Mouse (Mus musculus) adrenal gland, adult 18-20 months (tissue): Measurements from ENCODE around the gene Plscr2. TPM values are rescaled to one million over a fixed set of nuclear protein-coding genes. Genes with fewer than 3 reads are reported as not detected.

Experiments
- DNase-seq, 2 experiments: peaks; one replicate each; pipeline ENCODE4 v3.0.0; 2021 to 2022; ENCODE audit warnings: low spot score in 2 of 2
- long read RNA-seq, 2 experiments: library from polyadenylated mRNA; stranded (forward); transcript quantifications; one replicate each; pipeline ENCODE4 v2.0.0; 2021
- total RNA-seq, 2 experiments: library from RNA; stranded (reverse); gene quantifications; 1 replicate in 1 of 2; 2 replicates in 1 of 2; pipeline ENCODE4 v1.2.3; 2021

Plscr2 gene
- 10 to 100 TPM; 15.5 to 18.1 TPM for total RNA-seq
- long read RNA-seq, experiment 1, transcript Plscr2-205 (8 exons, 1,900 nt), result major isoform, 5 of 10 reads
- long read RNA-seq, experiment 1, transcript Plscr2-201 (8 exons, 1,874 nt), result major isoform, 5 of 10 reads
- long read RNA-seq, experiment 1, partial matches to known transcripts, result 0 of 10 reads
- long read RNA-seq, experiment 1, other reads (novel, unspliced or antisense), result 0 of 10 reads
- long read RNA-seq, experiment 2, transcript Plscr2-205 (8 exons, 1,900 nt), result major isoform, 18 of 31 reads
- long read RNA-seq, experiment 2, transcript Plscr2-201 (8 exons, 1,874 nt), result minor isoform, 12 of 31 reads
- long read RNA-seq, experiment 2, partial matches to known transcripts, result 1 of 31 reads
- long read RNA-seq, experiment 2, other reads (novel, unspliced or antisense), result 0 of 31 reads

- DNase-seq, result no peak
These were observed at the start of gene Plscr2 for GRCm38 (mm10) chr9:92275486-92276207. Gene Plscr2 (plus strand): TSS chr9:92275602.

DNA sequence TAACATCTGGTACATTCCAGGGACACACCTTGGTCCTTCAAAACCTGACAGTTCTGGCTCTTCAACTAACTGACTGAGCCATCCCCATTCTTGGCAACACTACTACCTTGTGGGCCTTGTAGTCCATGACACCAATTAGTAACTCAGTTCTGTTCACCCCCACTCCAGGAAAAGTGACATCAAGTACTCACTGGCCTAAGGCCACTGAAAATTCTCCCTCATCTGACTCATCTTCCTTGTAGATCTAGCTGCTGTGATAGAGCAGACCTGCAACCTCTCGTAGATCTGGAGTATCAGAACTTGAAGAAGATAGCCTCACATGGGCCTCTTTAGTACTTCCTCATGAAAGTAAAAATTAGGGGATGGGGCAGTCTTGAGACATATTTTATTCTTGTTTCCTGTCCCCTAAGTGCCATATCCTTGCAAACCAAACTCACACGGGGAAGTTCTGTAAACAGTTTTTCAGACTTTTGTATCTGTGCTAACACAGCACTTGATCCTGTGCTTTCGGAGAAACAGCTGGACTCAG lies 49.2 kb upstream of the Plscr2 start:
- no peak for DNase-seq

- DNase-seq, result no peak
These were observed 48.6 kb upstream of the Plscr2 start for GRCm38 (mm10) chr9:92226795-92227194.

- no peak for DNase-seq
These were observed 46.3 kb upstream of the Plscr2 start for GRCm38 (mm10) chr9:92228867-92229832.

DNA sequence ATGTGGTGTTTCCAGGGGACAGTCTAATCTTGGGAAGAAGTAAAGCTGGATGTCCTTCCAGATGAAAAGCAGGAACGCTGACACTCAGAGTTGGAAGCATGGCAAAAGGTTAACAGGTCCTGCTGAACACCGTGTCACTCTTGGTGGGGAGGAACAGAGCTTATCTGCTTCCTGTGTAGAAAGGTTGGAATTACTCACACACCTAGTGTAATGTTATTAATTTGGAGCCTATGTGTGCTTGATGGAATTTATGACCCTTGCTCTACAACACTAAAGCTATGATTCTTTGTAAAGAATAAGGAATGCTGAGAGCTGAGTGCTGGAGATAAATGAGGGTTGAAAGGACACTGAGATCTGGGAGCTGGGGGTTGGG lies 45.6 kb upstream of the Plscr2 start:
- DNase-seq, result no peak

- DNase-seq, result no peak
These were observed 40.4 kb upstream of the Plscr2 start for GRCm38 (mm10) chr9:92234901-92235458.

- DNase-seq, result no peak
These were observed 26.5 kb upstream of the Plscr2 start for GRCm38 (mm10) chr9:92248773-92249446.

GRCm38 (mm10) chr9:92249447-92249852 lies 26.0 kb upstream of the Plscr2 start, which contains the start of gene Plscr1:
Gene Plscr1 (plus strand): TSS chr9:92249750.
- DNase-seq, result no peak

- DNase-seq, result peak; percentile 67 to 68
These were observed 25.2 kb upstream of the Plscr2 start for GRCm38 (mm10) chr9:92249987-92250772.

DNA sequence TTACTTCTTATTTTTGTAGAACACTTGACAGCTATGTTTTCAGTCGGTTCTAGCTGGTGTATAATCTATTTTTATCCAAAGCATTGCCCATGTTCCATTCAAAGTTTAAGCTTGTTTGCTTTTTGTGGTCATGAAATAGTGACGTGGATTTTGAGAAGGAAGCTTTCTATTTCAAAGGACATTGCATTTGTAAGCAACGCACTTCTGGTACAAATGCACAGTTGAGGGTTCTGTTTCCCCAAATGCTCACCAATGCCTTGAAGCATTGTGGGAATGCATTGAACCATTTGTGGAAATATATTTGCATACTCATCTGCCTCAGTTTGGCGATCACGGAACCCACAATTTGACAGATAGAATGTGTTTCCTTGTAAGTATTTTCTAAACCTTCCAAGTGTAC lies 22.7 kb upstream of the Plscr2 start:
- no peak for DNase-seq

- DNase-seq, result no peak
These were observed 21.6 kb upstream of the Plscr2 start for GRCm38 (mm10) chr9:92253585-92254321.

DNA sequence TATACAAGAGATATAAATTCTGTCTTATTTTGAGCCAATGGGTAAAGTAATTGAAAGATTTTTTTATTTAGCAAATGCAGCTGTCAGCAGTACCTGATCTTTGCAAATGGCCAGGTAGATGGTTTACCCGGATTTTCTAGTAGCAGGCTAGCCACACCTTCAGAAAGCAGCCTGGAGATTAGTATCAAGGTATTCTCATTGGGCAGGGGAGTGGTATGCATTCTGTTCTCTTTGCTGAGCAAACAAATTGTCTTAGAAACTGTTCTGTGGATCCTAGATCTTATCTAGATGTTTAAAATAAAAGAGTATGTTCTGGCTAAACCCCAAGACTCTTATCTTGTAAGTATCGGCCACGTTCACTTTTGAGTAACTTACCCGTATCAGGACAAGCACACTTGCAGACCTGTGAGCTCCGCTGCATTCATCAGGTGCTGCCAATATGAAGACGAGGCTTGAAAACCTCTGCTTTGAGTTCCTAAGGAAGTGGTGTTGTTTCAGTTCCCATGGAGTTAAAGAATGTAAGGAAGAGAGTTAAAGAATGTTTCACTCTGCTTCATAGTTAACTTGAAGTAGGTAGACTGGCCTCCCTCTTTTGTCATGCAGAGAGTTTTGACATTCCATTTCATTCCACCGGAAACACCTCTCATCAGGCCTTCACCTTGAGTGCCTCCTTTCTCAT lies 14.8 kb upstream of the Plscr2 start:
- DNase-seq, result no peak

- no peak for DNase-seq
These were observed 9.7 kb upstream of the Plscr2 start for GRCm38 (mm10) chr9:92265719-92266118.

GRCm38 (mm10) chr9:92266558-92267171 lies 8.7 kb upstream of the Plscr2 start:
- no peak for DNase-seq

GRCm38 (mm10) chr9:92267732-92268131 lies 7.7 kb upstream of the Plscr2 start:
- no peak for DNase-seq

DNA sequence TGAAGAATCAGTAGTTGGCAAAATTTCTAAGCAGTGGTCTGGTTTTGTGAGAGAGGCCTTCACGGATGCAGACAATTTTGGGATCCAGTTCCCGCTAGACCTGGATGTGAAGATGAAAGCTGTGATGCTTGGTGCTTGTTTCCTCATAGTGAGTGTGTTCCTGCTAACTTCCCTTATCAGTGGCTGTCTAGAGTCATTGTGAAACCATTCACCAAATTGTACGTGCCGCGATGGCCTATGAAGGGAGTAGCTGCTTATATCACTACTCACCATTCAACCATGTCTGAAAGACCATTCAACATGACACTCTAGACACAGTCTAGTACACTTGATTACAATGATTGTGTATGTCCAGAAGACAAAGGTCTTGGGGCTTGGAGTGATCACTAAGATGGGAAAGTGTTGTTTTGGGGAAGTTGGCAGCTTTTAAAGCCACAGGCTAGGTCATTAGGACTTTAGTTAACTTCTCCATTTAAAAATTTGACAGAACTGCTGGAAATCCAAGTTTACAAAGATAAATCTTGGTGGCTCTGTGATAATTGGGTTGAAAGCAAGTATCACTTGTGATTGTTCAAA lies 5.5 kb upstream of the Plscr2 start:
- DNase-seq, result no peak

DNA sequence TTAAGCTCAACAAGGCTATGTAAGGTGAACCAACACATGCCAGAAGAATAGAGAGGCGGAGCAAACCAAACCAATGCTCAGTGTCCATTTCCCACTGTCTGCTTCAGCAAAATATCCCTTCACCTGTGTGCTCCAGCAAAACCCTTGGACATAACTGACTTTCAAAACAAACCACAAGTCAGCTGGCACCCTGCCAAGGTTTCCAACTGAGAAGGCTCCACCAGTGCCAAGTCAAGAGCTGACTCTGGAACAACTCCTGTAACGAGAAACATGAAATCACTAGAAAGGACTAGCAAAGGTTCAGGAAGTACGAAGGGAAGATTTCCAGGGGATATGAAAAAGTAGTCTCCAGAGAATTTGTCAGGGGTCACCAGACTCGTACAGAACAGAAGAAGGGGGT lies 4.5 kb upstream of the Plscr2 start:
- peak; percentile 66 to 72 for DNase-seq
